Mouse (Mus musculus) lung, adult 2 months (tissue): Measurements from ENCODE around the gene Ddx50.

Source experiments
- CTCF ChIP-seq: fragments of 200-500 bp; IDR thresholded peaks from 2 replicates; pipeline ENCODE4 v1.5.1; 2011; ENCODE audit warnings: mild to moderate bottlenecking, low read length, control low read depth; ENCODE audit not compliant: insufficient read depth
- POLR2A ChIP-seq: fragments of 200-500 bp; IDR thresholded peaks from 2 replicates; pipeline ENCODE4 v1.6.1; 2011; ENCODE audit warnings: low read depth, mild to moderate bottlenecking, control low read depth, low read length, borderline replicate concordance; ENCODE audit errors: extremely low read depth

GRCm38 (mm10) chr10:62668463-62668862, 17.4 kb upstream of the Ddx50 start:
- no peak for TF ChIP-seq POLR2A
- no peak for TF ChIP-seq CTCF
